Mouse (Mus musculus) forebrain, postnatal 0 days (tissue): ENCODE measurements at regions not wholly inside any gene's neighbourhood (a gene's known extent, or its start where the extent isn't known, plus 50 kb on each side); places are given as distances from the start of the nearest gene placed in this dataset.

ENCODE experiments used
- ATAC-seq: fragments of 200-750 bp; cut with Nextera tagmentation; 2 replicates; pipeline ENCODE4 v1.8.0; 2017; ENCODE audit warnings: mild to moderate bottlenecking, moderate library complexity
- DNase-seq: peaks from one replicate; pipeline ENCODE4 v3.0.0-alpha.2; 2015
- H3K27ac ChIP-seq: fragments of 300-500 bp; sonication (generic); 2 replicates; pipeline ENCODE4 v1.5.1; 2014; ENCODE audit warnings: low read depth, mild to moderate bottlenecking, antibody characterized with exemption, low read length, moderate library complexity, mixed read lengths
- H3K27me3 ChIP-seq: fragments of 300-500 bp; sonication (generic); 2 replicates; pipeline ENCODE4 v1.6.1; 2014; ENCODE audit warnings: mild to moderate bottlenecking, low read length, mixed read lengths; ENCODE audit not compliant: insufficient read depth
- H3K36me3 ChIP-seq: fragments of 300-500 bp; sonication (generic); 2 replicates; pipeline ENCODE4 v1.6.1; 2014; ENCODE audit warnings: mild to moderate bottlenecking, moderate library complexity; ENCODE audit not compliant: insufficient read depth
- H3K4me1 ChIP-seq: fragments of 300-500 bp; sonication (generic); 2 replicates; pipeline ENCODE4 v1.6.1; 2014; ENCODE audit warnings: antibody characterized with exemption; ENCODE audit not compliant: insufficient read depth
- H3K4me2 ChIP-seq: fragments of 300-500 bp; sonication (generic); 2 replicates; pipeline ENCODE4 v1.6.1; 2014; ENCODE audit warnings: low read depth, mild to moderate bottlenecking, moderate library complexity
- H3K4me3 ChIP-seq: fragments of 300-500 bp; sonication (generic); 2 replicates; pipeline ENCODE4 v1.5.1; 2014; ENCODE audit warnings: low read depth, low read length, mixed read lengths
- H3K9ac ChIP-seq: fragments of 300-500 bp; sonication (generic); 2 replicates; pipeline ENCODE4 v1.6.1; 2014; ENCODE audit warnings: mild to moderate bottlenecking
- H3K9me3 ChIP-seq: fragments of 300-500 bp; sonication (generic); 2 replicates; pipeline ENCODE4 v1.6.1; 2016; ENCODE audit warnings: low read length
- CTCF ChIP-seq: sonication (generic); IDR thresholded peaks from 2 replicates; pipeline ENCODE4 v1.5.1; 2016; ENCODE audit warnings: antibody characterized with exemption, control low read depth, low read depth
- WGBS: fragments of 180-500 bp; shearing (Covaris S2); extraction: QIAGEN DNeasy Blood & Tissue Kit; methylation state at CpG from one replicate; pipeline ENCODE4 v1.1.7; 2014; 5-methylcytosine and 5-hydroxymethylcytosine counted together

DNA sequence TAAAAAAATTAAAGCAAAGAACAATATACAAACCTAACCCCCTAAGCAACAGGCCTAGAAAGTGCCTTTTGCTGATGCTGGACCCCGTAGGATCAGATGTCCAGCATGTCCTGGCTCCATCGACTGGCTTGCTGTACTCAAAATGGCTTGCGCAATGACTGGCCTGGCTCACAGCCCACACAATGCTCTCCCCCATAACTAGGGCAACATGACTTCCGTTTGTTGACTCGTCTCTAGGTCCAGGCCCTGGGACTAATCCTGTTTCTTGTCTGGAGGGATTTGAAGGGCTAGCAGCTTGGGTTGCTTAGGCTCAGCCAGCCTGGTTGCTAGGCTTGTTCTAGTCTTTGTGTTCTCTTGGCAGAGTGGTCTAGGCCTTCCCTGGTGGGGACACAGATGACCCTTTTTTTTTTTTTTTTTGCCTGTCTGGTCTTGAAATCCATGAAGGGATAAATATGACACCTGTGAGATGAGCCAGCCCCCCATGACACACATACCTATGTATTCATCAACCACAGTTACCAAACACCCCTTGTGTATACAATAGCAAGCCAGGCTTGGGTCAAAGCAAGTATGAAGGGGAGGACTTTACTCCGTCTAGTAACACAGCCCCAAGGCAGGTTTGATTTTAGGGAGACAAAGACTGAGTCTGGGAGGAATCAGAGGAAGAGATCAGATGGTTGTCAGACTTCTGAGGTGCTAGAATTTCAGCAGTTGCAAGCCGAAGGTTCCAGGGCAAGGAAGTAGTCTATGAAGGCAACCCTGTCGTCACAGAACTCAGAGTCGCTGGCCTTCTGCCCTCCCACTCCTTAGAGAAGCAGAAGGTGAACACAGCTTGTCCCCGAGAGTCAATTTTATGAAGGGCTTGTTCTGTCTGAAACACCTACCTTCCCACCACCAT, 120.0 kb upstream of the Hes1 start:
- ATAC-seq (no peak), DNase-seq (no peak)
- Histone ChIP-seq H3K36me3 (no peaks in the 10 kb centered on the region), H3K9me3 (no peaks in the 10 kb centered on the region), H3K27me3 (no peaks in the 10 kb centered on the region), H3K27ac (no peak overlapping the region), H3K4me1 (peaks cover 3% of the 10 kb centered on the region; the same call in 1 of the 2 replicates), H3K9ac (no peak overlapping the region), H3K4me2 (no peak overlapping the region), H3K4me3 (no peak overlapping the region)
- no peak for TF ChIP-seq CTCF
- WGBS = 90% methylated on average over 10 of the region's 10 CpGs

DNA sequence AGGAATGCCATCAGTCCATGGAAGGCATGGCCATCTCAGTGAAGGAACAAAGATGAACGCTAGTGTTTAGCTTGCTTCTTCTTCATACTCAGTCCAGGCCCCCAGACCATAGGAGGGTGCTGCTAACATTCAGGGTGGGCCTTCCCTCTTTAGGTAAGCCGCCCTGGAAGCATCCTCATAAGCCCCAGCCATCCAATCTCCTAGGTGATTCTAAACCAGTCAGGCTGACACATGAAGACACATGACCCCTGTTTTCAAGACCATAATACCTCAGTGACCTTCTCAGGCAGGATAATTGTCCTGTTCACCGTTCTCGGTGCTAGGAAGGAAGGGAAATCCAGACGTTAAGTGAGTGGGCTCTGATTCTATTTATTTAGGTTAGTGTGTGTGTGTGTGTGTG, 119.2 kb upstream of the Hes1 start:
- DNase-seq (no peak), ATAC-seq (no peak)

GRCm38 (mm10) chr16:29945376-29945890, 118.8 kb upstream of the Hes1 start:
- H3K4me1 ChIP-seq = peaks cover 3% of the 10 kb centered on the region; the same call in 1 of the 2 replicates
- H3K36me3 ChIP-seq = no peaks in the 10 kb centered on the region
- H3K4me2 ChIP-seq = peak overlapping the region; percentile 83
- no peaks in the 10 kb centered on the region for H3K9me3 ChIP-seq
- 7% methylated on average over 9 of the region's 9 CpGs for WGBS
- H3K27me3 ChIP-seq = no peaks in the 10 kb centered on the region
- TF ChIP-seq CTCF = no peak
- H3K9ac ChIP-seq = peak overlapping the region; percentile 39
- peak overlapping the region; percentile 36 for H3K4me3 ChIP-seq
- ATAC-seq (no peak), DNase-seq (no peak)
- H3K27ac ChIP-seq = no peak overlapping the region

More for the DNA sequence above, 119.2 kb upstream of the Hes1 start:
- WGBS = 76% methylated on average over 5 of the region's 5 CpGs
- Histone ChIP-seq H3K4me3 (no peak overlapping the region), H3K27me3 (no peaks in the 10 kb centered on the region), H3K27ac (no peak overlapping the region), H3K9me3 (no peaks in the 10 kb centered on the region), H3K4me2 (no peak overlapping the region), H3K4me1 (peaks cover 3% of the 10 kb centered on the region; the same call in 1 of the 2 replicates), H3K9ac (no peak overlapping the region), H3K36me3 (no peaks in the 10 kb centered on the region)
- TF ChIP-seq CTCF = no peak

- Histone ChIP-seq H3K4me3 (peak overlapping the region; percentile 36), H3K36me3 (no peaks in the 10 kb centered on the region), H3K9me3 (no peaks in the 10 kb centered on the region), H3K4me1 (peaks cover 3% of the 10 kb centered on the region; the same call in 1 of the 2 replicates), H3K9ac (peak overlapping the region; percentile 39), H3K27ac (no peak overlapping the region), H3K27me3 (no peaks in the 10 kb centered on the region), H3K4me2 (peak overlapping the region; percentile 83)
- peak; percentile 35 for DNase-seq
- TF ChIP-seq CTCF = no peak
- WGBS = 2% methylated on average over 39 of the region's 39 CpGs
- peak; percentile 73 for ATAC-seq
Observed at GRCm38 (mm10) chr16:29945891-29946598, 118.1 kb upstream of the Hes1 start.

- 76% methylated on average over 5 of the region's 5 CpGs for WGBS
- no peak overlapping the region for H3K4me2 ChIP-seq
- no peak overlapping the region for H3K4me3 ChIP-seq
- ATAC-seq = no peak
- H3K4me1 ChIP-seq = peaks cover 3% of the 10 kb centered on the region; the same call in 1 of the 2 replicates
- no peak for DNase-seq
- H3K9ac ChIP-seq = no peak overlapping the region
- no peaks in the 10 kb centered on the region for H3K27me3 ChIP-seq
- no peak overlapping the region for H3K27ac ChIP-seq
- no peak for TF ChIP-seq CTCF
- H3K9me3 ChIP-seq = no peaks in the 10 kb centered on the region
- H3K36me3 ChIP-seq = no peaks in the 10 kb centered on the region
Observed at GRCm38 (mm10) chr16:29946966-29947365, 117.2 kb upstream of the Hes1 start.

DNA sequence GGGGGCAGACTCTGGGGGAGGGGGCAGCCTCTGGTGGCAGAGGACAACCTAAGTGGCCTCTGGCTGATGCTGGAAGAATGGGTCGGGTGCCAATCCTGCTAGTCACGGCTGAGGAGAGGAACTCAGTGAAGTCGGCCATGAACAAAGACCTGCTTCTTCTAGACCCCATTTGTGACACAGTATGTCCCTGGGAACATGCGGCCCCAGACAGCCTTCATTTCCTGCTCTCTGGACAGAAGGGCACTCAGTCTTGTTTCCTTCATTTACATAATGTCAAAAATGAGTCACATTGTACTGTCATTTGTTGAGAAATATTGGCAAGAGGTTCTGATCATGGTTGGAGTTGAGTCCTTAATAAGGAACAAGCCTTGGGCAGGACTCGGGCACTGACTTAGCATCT, 116.5 kb upstream of the Hes1 start:
- Histone ChIP-seq H3K4me2 (no peak overlapping the region), H3K9me3 (no peaks in the 10 kb centered on the region), H3K36me3 (no peaks in the 10 kb centered on the region), H3K9ac (no peak overlapping the region), H3K27ac (no peak overlapping the region), H3K27me3 (no peaks in the 10 kb centered on the region), H3K4me3 (no peak overlapping the region), H3K4me1 (peaks cover 3% of the 10 kb centered on the region; the same call in 1 of the 2 replicates)
- TF ChIP-seq CTCF = no peak
- 68% methylated on average over 5 of the region's 5 CpGs for WGBS
- DNase-seq (no peak), ATAC-seq (no peak)
